Mouse (Mus musculus): ENCODE results near the gene Xab2. TPM values are rescaled to one million over a fixed set of nuclear protein-coding genes. Genes with fewer than 3 reads are reported as not detected.

Gene Xab2
- polyA plus RNA-seq, 1 experiment from 2014 or later: 44.4 TPM

- no peaks in the 10 kb centered on the region for H3K36me3 ChIP-seq (ENCODE audit: insufficient read depth, low read length)
- no peak within 1 kb of the TSS for H3K4me2 ChIP-seq (ENCODE audit: low read length)
- H3K27me3 ChIP-seq (ENCODE audit: insufficient read depth, low read length): 0 out of 2 replicates have a peak, but pooled peaks cover 3% of the 10 kb centered on the region
- H3K4me3 ChIP-seq (replicated peaks; ENCODE audit: low read depth, low read length): no peak within 1 kb of the TSS
- no peaks in the 10 kb centered on the region for H3K9me3 ChIP-seq (replicated peaks; ENCODE audit: low read length)
- TF ChIP-seq CTCF (IDR thresholded peaks at IDR 0.05; ENCODE audit: low read depth): no peak
- 52% methylated on average over 1 of the region's 1 CpGs for WGBS
- no peak within 1 kb of the TSS for H3K9ac ChIP-seq (ENCODE audit: low read depth, low read length)
- DNase-seq (ENCODE audit: low spot score) (no peak), ATAC-seq (replicated peaks; ENCODE audit: low FRiP score, low read depth) (no peak)
- H3K27ac ChIP-seq: no peak within 1 kb of the TSS
- H3K4me1 ChIP-seq (replicated peaks; ENCODE audit: insufficient read depth, low read length): peaks cover under 1% of the 10 kb centered on the region
These were observed 4.3 kb upstream of the Xab2 start, which contains the start of gene Pcp2 for GRCm38 (mm10) chr8:3625445-3625844. Pcp2 (minus strand) TSS chr8:3625545.

- Histone ChIP-seq H3K36me3 (ENCODE audit: insufficient read depth, low read length) (peaks cover 9% of the 10 kb centered on the region), H3K4me1 (replicated peaks; ENCODE audit: insufficient read depth, low read length) (peaks cover 8% of the 10 kb centered on the region), H3K9me3 (replicated peaks; ENCODE audit: low read length) (no peaks in the 10 kb centered on the region), H3K27ac (no peak overlapping the region), H3K4me3 (replicated peaks; ENCODE audit: low read depth, low read length) (peak overlapping the region; percentile 83), H3K9ac (ENCODE audit: low read depth, low read length) (no peak overlapping the region), H3K4me2 (ENCODE audit: low read length) (peak overlapping the region; percentile 83), H3K27me3 (ENCODE audit: insufficient read depth, low read length) (no peaks in the 10 kb centered on the region)
- 66% methylated on average over 8 of the region's 8 CpGs for WGBS
- DNase-seq (ENCODE audit: low spot score) (no peak), ATAC-seq (replicated peaks; ENCODE audit: low FRiP score, low read depth) (no peak)
- TF ChIP-seq CTCF (IDR thresholded peaks at IDR 0.05; ENCODE audit: low read depth): no peak
These were observed 1.0 kb upstream of the Xab2 start for GRCm38 (mm10) chr8:3622119-3622518.

- no peaks in the 10 kb centered on the region for H3K9me3 ChIP-seq (replicated peaks; ENCODE audit: low read length)
- peaks cover 52% of the 10 kb centered on the region for H3K36me3 ChIP-seq (ENCODE audit: insufficient read depth, low read length)
- peak overlapping the region; percentile 65 for H3K27ac ChIP-seq
- no peak overlapping the region for H3K4me3 ChIP-seq (replicated peaks; ENCODE audit: low read depth, low read length)
- DNase-seq (ENCODE audit: low spot score) (peak; percentile 22), ATAC-seq (replicated peaks; ENCODE audit: low FRiP score, low read depth) (peak; percentile 60)
- H3K4me1 ChIP-seq (replicated peaks; ENCODE audit: insufficient read depth, low read length): no peaks in the 10 kb centered on the region
- no peaks in the 10 kb centered on the region for H3K27me3 ChIP-seq (ENCODE audit: insufficient read depth, low read length)
- no peak overlapping the region for H3K9ac ChIP-seq (ENCODE audit: low read depth, low read length)
- no peak for TF ChIP-seq CTCF (IDR thresholded peaks at IDR 0.05; ENCODE audit: low read depth)
- H3K4me2 ChIP-seq (ENCODE audit: low read length): no peak overlapping the region
- 79% methylated on average over 6 of the region's 6 CpGs for WGBS
These were observed 11.3 kb downstream of the Xab2 start for GRCm38 (mm10) chr8:3609816-3610150.

GRCm38 (mm10) chr8:3609046-3609815 lies 11.9 kb downstream of the Xab2 start:
- Histone ChIP-seq H3K36me3 (ENCODE audit: insufficient read depth, low read length) (peaks cover 48% of the 10 kb centered on the region), H3K4me1 (replicated peaks; ENCODE audit: insufficient read depth, low read length) (no peaks in the 10 kb centered on the region), H3K27me3 (ENCODE audit: insufficient read depth, low read length) (no peaks in the 10 kb centered on the region), H3K9ac (ENCODE audit: low read depth, low read length) (no peak overlapping the region), H3K4me3 (replicated peaks; ENCODE audit: low read depth, low read length) (no peak overlapping the region), H3K9me3 (replicated peaks; ENCODE audit: low read length) (no peaks in the 10 kb centered on the region), H3K27ac (peak overlapping the region; percentile 65), H3K4me2 (ENCODE audit: low read length) (no peak overlapping the region)
- no peak for ATAC-seq (replicated peaks; ENCODE audit: low FRiP score, low read depth)
- DNase-seq (ENCODE audit: low spot score): no peak
- TF ChIP-seq CTCF (IDR thresholded peaks at IDR 0.05; ENCODE audit: low read depth): no peak
- WGBS: 60% methylated on average over 12 of the region's 12 CpGs

- H3K4me3 ChIP-seq (replicated peaks; ENCODE audit: low read depth, low read length): no peak overlapping the region
- H3K36me3 ChIP-seq (ENCODE audit: insufficient read depth, low read length): peaks cover 38% of the 10 kb centered on the region
- WGBS: 90% methylated on average over 7 of the region's 7 CpGs
- DNase-seq (ENCODE audit: low spot score) (no peak), ATAC-seq (replicated peaks; ENCODE audit: low FRiP score, low read depth) (no peak)
- TF ChIP-seq CTCF (IDR thresholded peaks at IDR 0.05; ENCODE audit: low read depth): no peak
- H3K9ac ChIP-seq (ENCODE audit: low read depth, low read length): no peak overlapping the region
- no peaks in the 10 kb centered on the region for H3K9me3 ChIP-seq (replicated peaks; ENCODE audit: low read length)
- H3K27me3 ChIP-seq (ENCODE audit: insufficient read depth, low read length): no peaks in the 10 kb centered on the region
- H3K27ac ChIP-seq: no peak overlapping the region
- H3K4me2 ChIP-seq (ENCODE audit: low read length): no peak overlapping the region
- no peaks in the 10 kb centered on the region for H3K4me1 ChIP-seq (replicated peaks; ENCODE audit: insufficient read depth, low read length)
These were observed 13.3 kb downstream of the Xab2 start for GRCm38 (mm10) chr8:3607822-3608221.

- Histone ChIP-seq H3K4me2 (ENCODE audit: low read length) (no peak overlapping the region), H3K4me1 (replicated peaks; ENCODE audit: insufficient read depth, low read length) (no peaks in the 10 kb centered on the region), H3K9me3 (replicated peaks; ENCODE audit: low read length) (no peaks in the 10 kb centered on the region), H3K27me3 (ENCODE audit: insufficient read depth, low read length) (no peaks in the 10 kb centered on the region), H3K36me3 (ENCODE audit: insufficient read depth, low read length) (peaks cover 28% of the 10 kb centered on the region), H3K4me3 (replicated peaks; ENCODE audit: low read depth, low read length) (no peak overlapping the region), H3K9ac (ENCODE audit: low read depth, low read length) (no peak overlapping the region), H3K27ac (peak overlapping the region; percentile 25; the same call in 1 of the 2 replicates)
- no peak for DNase-seq (ENCODE audit: low spot score)
- WGBS: 68% methylated on average over 16 of the region's 16 CpGs
- TF ChIP-seq CTCF (IDR thresholded peaks at IDR 0.05; ENCODE audit: low read depth): no peak
- ATAC-seq (replicated peaks; ENCODE audit: low FRiP score, low read depth): no peak
These were observed 14.5 kb downstream of the Xab2 start for GRCm38 (mm10) chr8:3606593-3606992.

Data from kidney, postnatal 0 days (tissue).